Mouse (Mus musculus): Measurements from ENCODE around the gene Slc24a4.
"Not testable (repeated sequence)": the region's sequence is repeated elsewhere in the genome, so short reads cannot be mapped to it uniquely, and the experiment has no call there.

The Slc24a4 gene

GRCm38 (mm10) chr12:102250316-102250715 lies 121.8 kb downstream of the Slc24a4 start:
- DNase-seq (ENCODE audit: low spot score), result no peak

- DNase-seq (ENCODE audit: low spot score), result no peak
Observed at GRCm38 (mm10) chr12:102251070-102251469, 122.5 kb downstream of the Slc24a4 start.

- no peak for DNase-seq (ENCODE audit: low spot score)
Observed at GRCm38 (mm10) chr12:102251985-102252384, 123.5 kb downstream of the Slc24a4 start.

DNA sequence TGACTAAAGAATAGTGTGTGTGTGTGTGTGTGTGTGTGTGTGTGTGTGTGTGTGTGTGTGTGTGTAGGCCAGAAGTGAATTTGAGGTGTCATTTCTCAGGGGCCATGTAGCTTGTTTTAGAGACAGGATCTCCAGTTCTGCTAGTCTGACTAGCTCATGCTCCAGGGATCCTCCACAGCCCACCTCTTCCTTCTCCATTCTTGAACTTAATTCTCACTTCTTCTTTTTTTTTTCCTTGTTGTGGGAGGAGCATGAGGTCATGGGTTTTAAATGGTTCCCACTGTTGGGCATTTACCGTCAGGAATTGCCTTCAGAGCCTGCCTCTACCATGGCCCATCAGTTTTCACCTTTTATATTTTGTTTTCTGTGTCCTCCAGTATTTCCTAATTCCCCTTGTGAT lies 124.0 kb downstream of the Slc24a4 start:
- DNase-seq (ENCODE audit: low spot score), result no peak

GRCm38 (mm10) chr12:102255012-102255411 lies 126.5 kb downstream of the Slc24a4 start:
- no peak for DNase-seq (ENCODE audit: low spot score)

DNA sequence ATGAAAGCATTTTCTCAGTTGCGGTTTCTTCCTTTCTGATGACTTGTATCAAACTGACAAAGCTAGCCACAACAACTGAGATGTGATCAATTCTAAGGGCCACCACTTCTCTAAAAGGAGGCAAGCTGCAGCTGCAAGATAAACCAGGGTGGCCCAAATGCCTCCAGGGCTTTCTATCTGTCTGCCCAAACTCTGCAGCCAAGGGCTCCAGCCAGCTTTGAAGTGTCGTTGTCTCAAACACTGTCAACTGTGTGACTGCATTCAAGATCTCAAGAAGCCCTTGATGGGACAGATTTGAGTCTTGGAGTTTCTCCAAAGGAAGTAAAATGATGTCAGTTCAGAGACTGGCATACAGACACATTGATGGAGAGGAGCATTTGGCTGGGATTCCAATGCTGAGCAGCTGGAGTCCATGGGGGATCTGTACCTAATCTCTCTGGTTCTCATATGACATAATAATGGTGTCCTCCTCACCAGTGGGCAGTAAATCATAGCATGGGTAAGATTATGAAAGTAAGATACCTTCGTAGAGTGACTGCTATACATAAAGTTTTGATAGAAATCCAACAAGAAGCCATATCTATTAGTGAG lies 130.1 kb downstream of the Slc24a4 start:
- DNase-seq (ENCODE audit: low spot score), result no peak

DNA sequence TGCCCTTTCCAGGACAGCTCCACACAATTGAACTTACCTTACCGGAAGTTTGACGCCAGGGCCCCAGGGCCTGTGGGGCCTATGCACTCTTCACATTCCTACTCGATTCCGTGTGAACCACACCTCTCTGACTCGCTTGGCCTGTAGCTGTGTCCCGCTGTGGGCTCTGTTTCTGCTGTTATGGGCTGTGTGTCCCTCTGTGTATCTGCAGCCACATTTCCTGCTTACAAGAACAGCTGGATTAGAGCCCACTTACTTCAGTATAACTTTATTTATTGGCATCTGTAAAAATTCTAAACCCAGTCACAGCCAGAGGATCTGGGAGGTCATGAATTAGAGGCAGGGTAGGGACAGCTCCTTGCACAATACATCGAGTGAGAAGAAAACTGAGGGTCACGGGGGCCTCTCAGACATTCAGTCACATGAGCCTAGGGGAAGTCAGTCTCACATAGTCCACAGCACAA lies 133.4 kb downstream of the Slc24a4 start:
- no peak for DNase-seq (ENCODE audit: low spot score)

DNA sequence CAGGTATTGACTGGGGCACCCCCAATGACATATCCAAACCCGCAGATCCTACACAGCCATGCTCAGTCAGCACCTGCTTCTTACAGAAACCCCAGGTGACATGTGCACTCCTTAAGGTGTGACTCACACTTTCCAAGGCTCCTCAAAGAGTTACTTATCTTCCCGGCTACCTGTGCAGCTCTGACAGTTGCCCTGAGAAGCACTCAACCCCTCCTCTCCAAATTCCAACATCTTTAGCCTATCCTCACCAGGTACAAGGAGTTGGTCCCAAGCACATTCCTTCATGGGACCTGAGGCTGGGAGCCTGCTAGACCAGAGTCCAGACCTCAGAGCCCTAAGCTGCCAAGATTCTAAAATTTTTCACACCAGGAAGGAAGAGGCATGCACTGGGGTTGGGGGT lies 134.3 kb downstream of the Slc24a4 start:
- DNase-seq (ENCODE audit: low spot score), result no peak

GRCm38 (mm10) chr12:102263249-102263648 lies 134.7 kb downstream of the Slc24a4 start:
- DNase-seq (ENCODE audit: low spot score), result no peak

- no peak for DNase-seq (ENCODE audit: low spot score)
Observed at GRCm38 (mm10) chr12:102266433-102266832, 137.9 kb downstream of the Slc24a4 start.

DNA sequence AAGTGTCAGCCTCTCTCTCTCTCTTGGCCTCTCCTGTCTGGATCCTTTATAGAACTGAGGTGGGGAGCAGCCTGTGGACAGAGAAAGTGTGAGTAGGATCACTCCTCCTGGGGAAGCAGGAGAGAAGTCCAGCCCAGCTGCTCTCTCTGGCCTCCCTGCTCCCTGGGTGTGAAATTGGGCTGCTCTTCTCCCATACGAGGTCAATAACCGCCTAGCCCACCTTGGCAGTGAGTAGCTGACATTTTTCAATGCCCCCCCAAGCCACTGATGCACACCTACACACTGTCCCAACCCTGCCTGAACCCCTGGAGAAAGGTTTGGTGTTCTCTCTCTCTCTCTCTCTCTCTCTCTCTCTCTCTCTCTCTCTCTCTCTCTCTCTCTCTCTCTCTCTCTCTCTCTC lies 140.6 kb downstream of the Slc24a4 start:
- no peak for DNase-seq (ENCODE audit: low spot score)

GRCm38 (mm10) chr12:102270776-102271405 lies 142.4 kb downstream of the Slc24a4 start:
- no peak for DNase-seq (ENCODE audit: low spot score)

DNA sequence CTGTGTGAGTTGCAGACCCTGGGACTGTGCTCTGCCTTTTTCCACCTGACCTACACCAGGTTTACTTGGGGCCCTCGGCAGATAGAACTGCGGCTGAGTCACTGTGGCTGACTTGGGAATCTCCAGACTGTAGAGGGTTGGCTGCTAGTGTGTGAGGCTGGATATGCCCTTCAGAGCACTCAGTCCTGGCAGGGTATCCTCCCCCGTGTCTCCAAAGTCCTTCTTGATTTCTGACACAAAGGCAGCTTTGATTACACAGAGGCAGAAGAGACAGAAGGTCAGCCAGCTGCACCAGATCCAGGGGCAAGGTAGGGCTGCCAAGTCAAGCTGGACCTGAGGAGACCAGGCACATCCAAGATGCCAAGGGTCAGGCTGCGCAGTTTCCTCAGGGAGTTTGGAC lies 142.9 kb downstream of the Slc24a4 start:
- no peak for DNase-seq (ENCODE audit: low spot score)

DNA sequence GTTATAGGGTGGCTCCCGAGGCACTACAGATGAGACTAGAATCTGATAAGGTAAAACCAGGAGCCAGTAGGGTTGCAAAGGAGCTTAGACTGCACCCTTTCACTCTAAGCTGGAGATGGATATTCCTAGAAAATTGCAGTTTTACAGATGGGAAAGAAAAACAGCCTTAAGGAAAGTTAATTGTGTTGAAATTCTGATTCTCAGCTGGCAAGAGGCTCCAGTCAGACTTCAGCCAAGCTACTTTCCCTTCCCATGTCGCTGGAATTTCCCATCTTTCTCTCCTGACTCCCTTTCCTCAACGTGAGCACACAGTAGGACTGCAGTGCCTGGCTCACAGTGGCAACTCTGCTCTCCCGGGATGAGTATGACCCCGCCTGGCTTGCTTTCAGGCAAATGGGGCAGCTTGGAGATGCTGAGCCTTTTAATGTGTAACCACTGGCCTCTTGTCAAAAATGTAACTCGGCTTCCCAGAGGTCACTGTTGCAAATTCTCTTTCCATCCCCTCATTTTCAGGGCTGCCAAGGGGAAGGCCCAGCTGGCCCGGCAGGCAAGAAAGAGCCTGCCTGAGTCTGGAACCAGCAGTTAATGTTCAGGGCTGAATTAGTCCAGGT lies 147.4 kb downstream of the Slc24a4 start:
- no peak for DNase-seq (ENCODE audit: low spot score)

- DNase-seq (ENCODE audit: low spot score), result not testable (repeated sequence)
Observed at GRCm38 (mm10) chr12:102280290-102280689, 151.8 kb downstream of the Slc24a4 start.

DNA sequence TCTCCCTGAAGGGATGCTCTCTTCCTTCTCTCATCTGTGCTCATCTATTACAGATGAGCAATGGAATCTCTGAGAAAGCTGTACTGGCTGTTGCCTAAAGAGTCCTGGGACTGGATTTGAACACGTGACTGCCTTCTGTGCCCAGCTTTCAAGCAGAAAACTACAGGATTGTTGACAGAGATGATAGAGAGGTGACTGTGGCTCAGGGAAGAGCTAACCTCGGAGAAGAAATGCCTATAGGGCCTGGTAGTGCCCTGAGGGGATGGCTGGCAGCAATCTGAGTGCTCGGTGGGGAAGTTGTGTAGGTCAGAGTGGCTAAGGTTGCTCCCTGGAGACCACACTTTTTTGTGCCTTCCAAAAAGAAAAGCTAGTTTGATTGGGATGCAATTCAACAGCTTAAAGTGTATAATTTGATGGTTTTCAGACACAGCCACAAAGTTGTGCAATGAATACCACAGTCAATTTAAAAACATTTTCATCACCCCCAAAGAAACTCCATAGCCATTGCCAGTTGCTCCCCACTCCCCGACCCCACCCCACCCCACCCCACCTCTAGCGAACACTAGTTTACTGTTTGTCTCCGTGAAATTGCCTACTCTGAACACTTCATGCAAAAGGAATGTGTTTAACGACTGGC lies 152.5 kb downstream of the Slc24a4 start:
- no peak for DNase-seq (ENCODE audit: low spot score)

DNA sequence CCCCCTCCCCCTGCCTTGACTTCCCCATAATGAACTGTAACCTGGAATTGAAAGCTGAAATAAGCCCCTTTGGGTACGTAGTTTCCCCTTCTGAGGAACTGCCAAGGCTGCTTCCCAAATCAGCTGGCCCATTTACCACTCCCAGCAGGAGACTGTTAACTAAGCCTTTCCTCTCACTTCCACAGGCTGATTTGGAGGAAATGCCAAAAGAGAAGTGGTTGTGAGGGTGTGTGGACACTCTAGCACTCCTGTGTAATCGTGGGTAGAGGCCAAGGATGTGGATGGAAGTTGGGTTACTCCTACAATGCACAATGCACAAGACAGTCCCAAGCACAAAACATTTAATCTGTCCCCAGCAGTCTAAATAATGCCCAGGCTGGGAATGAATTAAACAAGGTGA lies 153.6 kb downstream of the Slc24a4 start:
- DNase-seq (ENCODE audit: low spot score), result no peak

DNA sequence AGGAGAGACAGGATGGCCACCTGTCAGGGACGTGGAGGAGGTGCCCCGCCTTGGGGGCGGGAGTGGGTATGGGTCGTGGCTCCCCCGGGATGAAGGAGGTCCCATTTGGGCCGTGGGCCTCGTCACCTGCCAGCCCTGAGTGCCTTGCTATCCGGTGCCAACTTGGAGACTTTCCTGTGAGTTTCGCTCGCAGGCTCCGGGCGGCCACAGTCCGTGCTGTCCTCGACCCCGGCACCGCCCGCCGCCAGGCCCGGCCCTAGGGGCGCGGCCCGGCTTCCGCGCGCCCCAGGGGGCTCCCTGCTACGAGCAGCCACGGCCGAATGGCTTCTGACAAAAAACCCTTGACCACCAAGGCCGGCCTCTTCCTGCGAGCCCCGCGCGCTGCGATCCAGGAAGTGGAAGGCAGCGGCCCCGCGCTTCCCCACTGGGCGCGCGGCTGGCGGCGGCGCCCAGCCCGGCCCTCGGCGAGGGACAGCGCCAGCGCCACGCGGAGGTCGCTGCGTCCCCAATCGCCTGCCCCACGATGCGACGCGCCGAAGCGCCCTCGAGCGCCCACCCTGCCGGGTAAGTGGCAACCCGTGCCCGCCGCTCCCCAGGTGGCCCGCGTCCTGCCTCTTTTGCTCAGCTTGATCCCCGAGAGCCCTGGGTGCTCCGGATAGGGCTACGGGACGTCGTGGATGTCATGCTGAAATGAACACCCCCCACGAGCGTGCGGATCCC lies 154.4 kb downstream of the Slc24a4 start, which contains the start of gene Rin3:
Rin3 (plus strand) TSS at position 286 of the 720 bp plus-strand sequence.
- peak; percentile 33 for DNase-seq (ENCODE audit: low spot score)

GRCm38 (mm10) chr12:102283483-102284266 lies 155.1 kb downstream of the Slc24a4 start:
- DNase-seq (ENCODE audit: low spot score), result no peak

DNA sequence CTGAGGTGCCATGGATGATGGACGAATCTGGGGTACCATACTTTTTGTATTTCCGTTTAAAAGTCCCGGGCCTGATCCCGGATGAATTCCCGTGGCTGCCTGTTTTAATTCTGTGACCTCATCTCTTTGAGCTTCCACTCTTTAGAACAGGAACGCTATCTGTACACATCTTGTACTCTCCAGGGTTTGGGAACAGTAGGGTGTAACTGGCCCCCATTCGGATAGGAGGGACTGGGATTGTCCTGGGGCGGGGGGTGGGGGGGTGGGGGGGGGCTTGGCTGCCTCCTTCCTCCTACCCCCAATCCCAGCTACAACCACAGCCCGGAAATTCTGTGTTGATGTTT lies 155.7 kb downstream of the Slc24a4 start:
- DNase-seq (ENCODE audit: low spot score), result no peak

DNA sequence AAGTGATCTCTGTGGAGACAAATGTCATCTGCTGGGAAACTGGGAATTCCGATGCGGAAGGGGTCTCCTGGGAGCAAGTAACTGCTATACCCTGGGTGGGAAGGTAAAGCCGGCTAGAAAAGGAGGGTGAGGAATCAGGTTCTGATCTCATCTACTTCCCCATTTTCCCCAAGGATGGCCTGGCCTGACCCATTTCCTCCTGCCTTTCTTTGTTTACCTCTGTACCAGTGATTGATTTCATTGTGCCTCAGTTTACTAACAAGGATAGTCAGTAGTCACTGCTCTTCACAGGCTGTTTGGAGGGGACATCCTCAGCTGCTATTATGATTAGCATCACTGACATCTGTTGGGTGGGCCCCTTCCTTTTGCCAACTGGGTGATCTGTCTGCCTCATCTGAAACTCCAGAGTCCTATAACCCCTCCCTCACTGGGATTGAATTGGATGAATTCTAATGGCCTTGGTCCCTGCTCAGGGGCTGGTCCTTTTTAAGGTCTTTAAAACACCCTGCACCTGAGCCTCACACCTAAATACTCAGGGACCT lies 156.2 kb downstream of the Slc24a4 start:
- no peak for DNase-seq (ENCODE audit: low spot score)

Data from ovary, postnatal 10 days (tissue).